Mouse (Mus musculus) lung, postnatal 14 days (tissue): Measurements from ENCODE around the gene Tial1.

Experiments used
- DNase-seq: peaks from one replicate; pipeline ENCODE4 v3.0.0; 2021

The Tial1 gene

GRCm38 (mm10) chr7:128461285-128462215 is at the start of gene Tial1:
Gene Tial1 (minus strand): TSS chr7:128461717.
- peak; percentile 97 for DNase-seq

- no peak for DNase-seq
These were observed 42.6 kb upstream of the Tial1 start for GRCm38 (mm10) chr7:128504091-128504490.

- no peak for DNase-seq
These were observed 38.3 kb upstream of the Tial1 start for GRCm38 (mm10) chr7:128499801-128500200.

- DNase-seq: no peak
These were observed 33.0 kb upstream of the Tial1 start for GRCm38 (mm10) chr7:128494546-128494945.

GRCm38 (mm10) chr7:128488986-128489385 is 27.5 kb upstream of the Tial1 start:
- DNase-seq: no peak

GRCm38 (mm10) chr7:128474322-128474721 is 12.8 kb upstream of the Tial1 start:
- peak; percentile 86 for DNase-seq

GRCm38 (mm10) chr7:128462406-128462805 is 889 bp upstream of the Tial1 start:
- no peak for DNase-seq

- DNase-seq: no peak
These were observed 670 bp downstream of the Tial1 start for GRCm38 (mm10) chr7:128460865-128461228.

GRCm38 (mm10) chr7:128460131-128460864 is 1.2 kb downstream of the Tial1 start:
- peak; percentile 20 for DNase-seq

GRCm38 (mm10) chr7:128459791-128460130 is 1.8 kb downstream of the Tial1 start:
- no peak for DNase-seq

- DNase-seq: no peak
These were observed 3.5 kb downstream of the Tial1 start for GRCm38 (mm10) chr7:128458011-128458410.

- DNase-seq: no peak
These were observed 8.8 kb downstream of the Tial1 start for GRCm38 (mm10) chr7:128452731-128453130.

GRCm38 (mm10) chr7:128440584-128440983 is 20.9 kb downstream of the Tial1 start:
- DNase-seq: no peak

GRCm38 (mm10) chr7:128439251-128439650 is 22.3 kb downstream of the Tial1 start:
- no peak for DNase-seq

GRCm38 (mm10) chr7:128438131-128438530 is 23.4 kb downstream of the Tial1 start:
- DNase-seq: no peak

- DNase-seq: no peak
These were observed 28.3 kb downstream of the Tial1 start for GRCm38 (mm10) chr7:128433213-128433612.

- DNase-seq: no peak
These were observed 28.9 kb downstream of the Tial1 start for GRCm38 (mm10) chr7:128432574-128432973.

- no peak for DNase-seq
These were observed 39.0 kb downstream of the Tial1 start for GRCm38 (mm10) chr7:128422491-128422890.

- no peak for DNase-seq
These were observed 39.8 kb downstream of the Tial1 start for GRCm38 (mm10) chr7:128421701-128422100.

GRCm38 (mm10) chr7:128419690-128420089 is 41.8 kb downstream of the Tial1 start:
- DNase-seq: no peak

GRCm38 (mm10) chr7:128417930-128418779 is 43.4 kb downstream of the Tial1 start, which contains the start of gene Rgs10:
Gene Rgs10 (minus strand): TSS chr7:128418758.
- DNase-seq: peak; percentile 67

- DNase-seq: no peak
These were observed 44.1 kb downstream of the Tial1 start for GRCm38 (mm10) chr7:128417226-128417929.
